Mouse (Mus musculus): ENCODE data around the gene Prkab1. TPM values are rescaled to one million over a fixed set of nuclear protein-coding genes. Genes with fewer than 3 reads are reported as not detected.

The Prkab1 gene
- polyA plus RNA-seq, 1 experiment from 2014 or later, result 37.8 TPM

- Histone ChIP-seq H3K27me3 (ENCODE audit: control insufficient read depth, insufficient read depth, low read length) (no peaks in the 10 kb centered on the region), H3K9me3 (replicated peaks; ENCODE audit: control insufficient read depth, low read length) (no peaks in the 10 kb centered on the region)
- 88% methylated on average over 11 of the region's 11 CpGs for WGBS
These were observed 10.1 kb downstream of the Prkab1 start for GRCm38 (mm10) chr5:116014237-116014636.

GRCm38 (mm10) chr5:116013821-116014220 is 10.5 kb downstream of the Prkab1 start:
- no peak for ATAC-seq (replicated peaks; ENCODE audit: extremely low read depth, insufficient read depth, low FRiP score)
- no peak overlapping the region for H3K9ac ChIP-seq (ENCODE audit: low read length)
- H3K4me1 ChIP-seq (ENCODE audit: control insufficient read depth, insufficient read depth, low read length), result peaks cover 5% of the 10 kb centered on the region
- H3K27ac ChIP-seq (ENCODE audit: low read length), result no peak overlapping the region
- no peaks in the 10 kb centered on the region for H3K9me3 ChIP-seq (replicated peaks; ENCODE audit: control insufficient read depth, low read length)
- no peak overlapping the region for H3K4me3 ChIP-seq (ENCODE audit: low read length)
- peaks cover 51% of the 10 kb centered on the region for H3K36me3 ChIP-seq (ENCODE audit: control insufficient read depth, insufficient read depth)
- H3K4me2 ChIP-seq (ENCODE audit: low read depth, low read length), result no peak overlapping the region
- 77% methylated on average over 8 of the region's 8 CpGs for WGBS
- no peaks in the 10 kb centered on the region for H3K27me3 ChIP-seq (ENCODE audit: control insufficient read depth, insufficient read depth, low read length)

More at GRCm38 (mm10) chr5:116014237-116014636, 10.1 kb downstream of the Prkab1 start:
- no peak for ATAC-seq (replicated peaks; ENCODE audit: extremely low read depth, insufficient read depth, low FRiP score)
- Histone ChIP-seq H3K9ac (ENCODE audit: low read length) (no peak overlapping the region), H3K4me1 (ENCODE audit: control insufficient read depth, insufficient read depth, low read length) (peaks cover 9% of the 10 kb centered on the region), H3K27ac (ENCODE audit: low read length) (no peak overlapping the region), H3K4me2 (ENCODE audit: low read depth, low read length) (no peak overlapping the region), H3K4me3 (ENCODE audit: low read length) (no peak overlapping the region), H3K36me3 (ENCODE audit: control insufficient read depth, insufficient read depth) (peaks cover 51% of the 10 kb centered on the region)

GRCm38 (mm10) chr5:116012503-116012902 is 11.8 kb downstream of the Prkab1 start:
- H3K9me3 ChIP-seq (replicated peaks; ENCODE audit: control insufficient read depth, low read length), result no peaks in the 10 kb centered on the region
- H3K27ac ChIP-seq (ENCODE audit: low read length), result no peak overlapping the region
- no peak for ATAC-seq (replicated peaks; ENCODE audit: extremely low read depth, insufficient read depth, low FRiP score)
- no peak overlapping the region for H3K4me3 ChIP-seq (ENCODE audit: low read length)
- H3K9ac ChIP-seq (ENCODE audit: low read length), result no peak overlapping the region
- no peaks in the 10 kb centered on the region for H3K4me1 ChIP-seq (ENCODE audit: control insufficient read depth, insufficient read depth, low read length)
- H3K27me3 ChIP-seq (ENCODE audit: control insufficient read depth, insufficient read depth, low read length), result no peaks in the 10 kb centered on the region
- peaks cover 46% of the 10 kb centered on the region for H3K36me3 ChIP-seq (ENCODE audit: control insufficient read depth, insufficient read depth)
- H3K4me2 ChIP-seq (ENCODE audit: low read depth, low read length), result no peak overlapping the region
- 87% methylated on average over 7 of the region's 7 CpGs for WGBS

GRCm38 (mm10) chr5:116011700-116012099 is 12.6 kb downstream of the Prkab1 start:
- H3K36me3 ChIP-seq (ENCODE audit: control insufficient read depth, insufficient read depth), result peaks cover 38% of the 10 kb centered on the region
- WGBS, result 86% methylated on average over 7 of the region's 7 CpGs
- no peaks in the 10 kb centered on the region for H3K4me1 ChIP-seq (ENCODE audit: control insufficient read depth, insufficient read depth, low read length)
- H3K9ac ChIP-seq (ENCODE audit: low read length), result no peak overlapping the region
- H3K27ac ChIP-seq (ENCODE audit: low read length), result no peak overlapping the region
- H3K4me2 ChIP-seq (ENCODE audit: low read depth, low read length), result no peak overlapping the region
- H3K9me3 ChIP-seq (replicated peaks; ENCODE audit: control insufficient read depth, low read length), result no peaks in the 10 kb centered on the region
- H3K27me3 ChIP-seq (ENCODE audit: control insufficient read depth, insufficient read depth, low read length), result no peaks in the 10 kb centered on the region
- no peak for ATAC-seq (replicated peaks; ENCODE audit: extremely low read depth, insufficient read depth, low FRiP score)
- no peak overlapping the region for H3K4me3 ChIP-seq (ENCODE audit: low read length)

- WGBS, result 75% methylated on average over 2 of the region's 2 CpGs
- no peak overlapping the region for H3K4me2 ChIP-seq (ENCODE audit: low read depth, low read length)
- H3K27ac ChIP-seq (ENCODE audit: low read length), result no peak overlapping the region
- H3K36me3 ChIP-seq (ENCODE audit: control insufficient read depth, insufficient read depth), result peaks cover 25% of the 10 kb centered on the region
- H3K4me3 ChIP-seq (ENCODE audit: low read length), result no peak overlapping the region
- H3K4me1 ChIP-seq (ENCODE audit: control insufficient read depth, insufficient read depth, low read length), result no peaks in the 10 kb centered on the region
- no peak for ATAC-seq (replicated peaks; ENCODE audit: extremely low read depth, insufficient read depth, low FRiP score)
- no peaks in the 10 kb centered on the region for H3K9me3 ChIP-seq (replicated peaks; ENCODE audit: control insufficient read depth, low read length)
- H3K27me3 ChIP-seq (ENCODE audit: control insufficient read depth, insufficient read depth, low read length), result no peaks in the 10 kb centered on the region
- H3K9ac ChIP-seq (ENCODE audit: low read length), result no peak overlapping the region
These were observed 14.3 kb downstream of the Prkab1 start for GRCm38 (mm10) chr5:116009884-116010627.

GRCm38 (mm10) chr5:116009091-116009851 is 15.0 kb downstream of the Prkab1 start:
- peaks cover 18% of the 10 kb centered on the region for H3K36me3 ChIP-seq (ENCODE audit: control insufficient read depth, insufficient read depth)
- no peak for ATAC-seq (replicated peaks; ENCODE audit: extremely low read depth, insufficient read depth, low FRiP score)
- no peaks in the 10 kb centered on the region for H3K27me3 ChIP-seq (ENCODE audit: control insufficient read depth, insufficient read depth, low read length)
- H3K4me2 ChIP-seq (ENCODE audit: low read depth, low read length), result no peak overlapping the region
- H3K4me1 ChIP-seq (ENCODE audit: control insufficient read depth, insufficient read depth, low read length), result no peaks in the 10 kb centered on the region
- no peaks in the 10 kb centered on the region for H3K9me3 ChIP-seq (replicated peaks; ENCODE audit: control insufficient read depth, low read length)
- 75% methylated on average over 15 of the region's 15 CpGs for WGBS
- H3K27ac ChIP-seq (ENCODE audit: low read length), result no peak overlapping the region
- no peak overlapping the region for H3K4me3 ChIP-seq (ENCODE audit: low read length)
- no peak overlapping the region for H3K9ac ChIP-seq (ENCODE audit: low read length)

GRCm38 (mm10) chr5:116007723-116008122 is 16.6 kb downstream of the Prkab1 start:
- ATAC-seq (replicated peaks; ENCODE audit: extremely low read depth, insufficient read depth, low FRiP score), result no peak
- no peak overlapping the region for H3K9ac ChIP-seq (ENCODE audit: low read length)
- H3K27ac ChIP-seq (ENCODE audit: low read length), result no peak overlapping the region

GRCm38 (mm10) chr5:116006324-116007099 is 17.8 kb downstream of the Prkab1 start:
- H3K27me3 ChIP-seq (ENCODE audit: control insufficient read depth, insufficient read depth, low read length), result no peaks in the 10 kb centered on the region
- peaks cover 2% of the 10 kb centered on the region; the same call in 1 of the 2 replicates for H3K36me3 ChIP-seq (ENCODE audit: control insufficient read depth, insufficient read depth)
- H3K9me3 ChIP-seq (replicated peaks; ENCODE audit: control insufficient read depth, low read length), result no peaks in the 10 kb centered on the region
- no peak overlapping the region for H3K4me3 ChIP-seq (ENCODE audit: low read length)
- 71% methylated on average over 22 of the region's 22 CpGs for WGBS
- no peak overlapping the region for H3K4me2 ChIP-seq (ENCODE audit: low read depth, low read length)
- ATAC-seq (replicated peaks; ENCODE audit: extremely low read depth, insufficient read depth, low FRiP score), result no peak
- H3K4me1 ChIP-seq (ENCODE audit: control insufficient read depth, insufficient read depth, low read length), result no peaks in the 10 kb centered on the region
- no peak overlapping the region for H3K27ac ChIP-seq (ENCODE audit: low read length)
- H3K9ac ChIP-seq (ENCODE audit: low read length), result no peak overlapping the region

More at GRCm38 (mm10) chr5:116007723-116008122, 16.6 kb downstream of the Prkab1 start:
- Histone ChIP-seq H3K36me3 (ENCODE audit: control insufficient read depth, insufficient read depth) (peaks cover 2% of the 10 kb centered on the region; the same call in 1 of the 2 replicates), H3K4me1 (ENCODE audit: control insufficient read depth, insufficient read depth, low read length) (no peaks in the 10 kb centered on the region), H3K27me3 (ENCODE audit: control insufficient read depth, insufficient read depth, low read length) (no peaks in the 10 kb centered on the region), H3K9me3 (replicated peaks; ENCODE audit: control insufficient read depth, low read length) (no peaks in the 10 kb centered on the region), H3K4me2 (ENCODE audit: low read depth, low read length) (no peak overlapping the region), H3K4me3 (ENCODE audit: low read length) (no peak overlapping the region)
- 75% methylated on average over 13 of the region's 13 CpGs for WGBS

Data from heart, embryonic 16.5 days (tissue).